Mouse (Mus musculus): Measurements from ENCODE around the gene Gm45713.

- TF ChIP-seq ZNF384 (IDR thresholded peaks at IDR 0.05; ENCODE audit: low read depth, low read length) (no peak), CHD2 (IDR thresholded peaks at IDR 0.05; ENCODE audit: low read depth, low read length) (no peak), ZC3H11A (IDR thresholded peaks at IDR 0.05; ENCODE audit: borderline replicate concordance, low read depth, low read length) (peak; percentile 65; the same call in 1 of the 2 replicates)
These were observed 56.2 kb downstream of the Gm45713 start for GRCm38 (mm10) chr7:45079856-45080255.

Measured in ES-E14 (cell line).